Mouse (Mus musculus) heart, adult 2 months (tissue): ENCODE data around the gene Klhl20. TPM values are rescaled to one million over a fixed set of nuclear protein-coding genes. Genes with fewer than 3 reads are reported as not detected.
"Not testable (repeated sequence)": the region's sequence is repeated elsewhere in the genome, so short reads cannot be mapped to it uniquely, and the experiment has no call there.

Source experiments
- DNase-seq, 2 experiments: peaks; one replicate each; pipeline ENCODE4 v3.0.0; 2021
- H3K27ac ChIP-seq: fragments of 200-600 bp; 2 replicates; pipeline ENCODE4 v1.8.1; 2022
- H3K27me3 ChIP-seq: fragments of 200-500 bp; 2 replicates; pipeline ENCODE4 v1.6.1; 2012; ENCODE audit warnings: mild to moderate bottlenecking, low read length, inconsistent platforms, mixed read lengths; ENCODE audit not compliant: control insufficient read depth, insufficient read depth
- H3K36me3 ChIP-seq: fragments of 200-500 bp; 2 replicates; pipeline ENCODE4 v1.6.1; 2012; ENCODE audit warnings: low read length, inconsistent platforms; ENCODE audit not compliant: control insufficient read depth, insufficient read depth
- H3K4me1 ChIP-seq: fragments of 200-500 bp; 2 replicates; pipeline ENCODE4 v1.6.1; 2011; ENCODE audit warnings: low read length; ENCODE audit not compliant: control insufficient read depth, insufficient read depth
- H3K4me3 ChIP-seq: fragments of 200-600 bp; 2 replicates; pipeline ENCODE4 v1.8.1; 2022
- H3K79me2 ChIP-seq: fragments of 200-500 bp; replicated peaks from 2 replicates; pipeline ENCODE4 v1.6.1; 2012; ENCODE audit warnings: mild to moderate bottlenecking, inconsistent platforms, low read length, moderate library complexity, mixed read lengths; ENCODE audit not compliant: control insufficient read depth, insufficient read depth
- H3K9ac ChIP-seq: fragments of 200-500 bp; 2 replicates; pipeline ENCODE4 v1.6.1; 2012; ENCODE audit warnings: low read depth, mild to moderate bottlenecking, control low read depth, inconsistent platforms, low read length, mixed read lengths
- CTCF ChIP-seq: fragments of 200-600 bp; IDR thresholded peaks from 2 replicates; pipeline ENCODE4 v1.8.1; 2022; ENCODE audit warnings: antibody characterized with exemption, mild to moderate bottlenecking, moderate library complexity
- EP300 ChIP-seq: fragments of 200-500 bp; IDR thresholded peaks from 2 replicates; pipeline ENCODE4 v1.6.1; 2011; ENCODE audit warnings: low read depth, low read length, control low read depth; ENCODE audit not compliant: insufficient read depth
- POLR2A ChIP-seq: fragments of 200-500 bp; IDR thresholded peaks from 2 replicates; pipeline ENCODE4 v1.6.1; 2011; ENCODE audit warnings: mild to moderate bottlenecking, low read depth, low read length, control low read depth; ENCODE audit not compliant: insufficient read depth
- WGBS: fragments of 180-500 bp; shearing (Covaris S2); methylation state at CpG from one replicate; pipeline ENCODE4 v1.1.7; 2018; 5-methylcytosine and 5-hydroxymethylcytosine counted together
- intact Hi-C: fragments of 180-260 bp; cut with DNase I; formaldehyde crosslinking; loops from one replicate; pipeline ENCODE4 v1.15.1; 2025
- polyA plus RNA-seq: library from polyadenylated mRNA; depleted of rRNA; stranded (reverse); fragments of >200 nt; gene quantifications from 2 replicates; pipeline ENCODE4 v1.2.3, GENCODE M21; 2012
- total RNA-seq, 2 experiments: library from RNA; stranded (reverse); gene quantifications; 2 replicates each; pipeline ENCODE4 v1.2.3; 2021

Gene Klhl20
- total and polyA plus RNA-seq, 3 experiments = 7.3 to 10.6 (median 10.0) TPM

DNA sequence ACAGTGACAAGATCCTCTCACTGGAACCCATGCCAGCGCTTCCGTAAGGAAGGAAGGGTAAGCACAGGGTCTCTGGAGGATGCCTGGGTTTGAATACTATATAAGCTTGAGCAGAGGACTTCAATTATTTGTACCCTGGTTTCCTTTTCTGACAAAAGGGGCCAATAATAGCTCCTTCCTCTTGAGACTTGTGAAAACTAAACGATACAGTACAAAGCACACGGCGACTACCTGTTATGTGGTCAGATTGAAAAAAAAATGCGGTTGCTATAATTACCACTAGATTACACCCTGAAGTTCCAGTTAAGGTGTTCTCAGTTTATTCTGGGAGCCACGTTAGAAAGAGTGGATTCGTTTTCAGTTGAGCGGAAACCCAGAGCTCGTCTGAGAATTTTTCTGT lies 25.2 kb upstream of the Klhl20 start:
- Histone ChIP-seq H3K79me2 (no peaks in the 10 kb centered on the region), H3K27ac (no peak overlapping the region), H3K4me1 (no peaks in the 10 kb centered on the region), H3K4me3 (no peak overlapping the region), H3K9ac (no peak overlapping the region), H3K36me3 (no peaks in the 10 kb centered on the region), H3K27me3 (no peaks in the 10 kb centered on the region)
- intact Hi-C loops = no loop called here
- WGBS = 71% methylated on average over 10 of the region's 10 CpGs
- TF ChIP-seq EP300 = no peak
- TF ChIP-seq POLR2A = no peak
- no peak for TF ChIP-seq CTCF
- no peak for DNase-seq

DNA sequence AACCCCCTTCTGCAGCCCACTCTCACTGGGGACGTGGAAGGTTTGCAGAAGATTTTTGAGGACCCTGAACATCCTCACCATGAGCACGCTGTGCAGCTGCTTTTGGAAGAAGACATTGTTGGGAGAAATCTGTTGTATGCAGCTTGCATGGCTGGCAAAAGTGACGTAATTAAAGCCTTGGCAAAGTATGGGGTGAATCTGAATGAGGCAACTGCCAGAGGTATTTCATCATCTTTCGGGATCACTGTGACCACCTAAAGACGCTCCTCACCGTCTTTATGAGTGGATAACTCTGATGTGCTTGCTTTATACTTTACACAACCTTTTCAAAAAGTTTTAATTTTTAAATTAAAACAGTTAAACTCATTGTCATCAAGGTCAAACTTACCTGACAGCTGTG lies 19.8 kb upstream of the Klhl20 start:
- DNase-seq = no peak
- Histone ChIP-seq H3K36me3 (no peaks in the 10 kb centered on the region), H3K27ac (no peak overlapping the region), H3K4me3 (no peak overlapping the region), H3K27me3 (no peaks in the 10 kb centered on the region), H3K4me1 (no peaks in the 10 kb centered on the region), H3K9ac (no peak overlapping the region), H3K79me2 (no peaks in the 10 kb centered on the region)
- intact Hi-C loops = no loop called here
- WGBS = 69% methylated on average over 6 of the region's 6 CpGs
- TF ChIP-seq EP300 (no peak), POLR2A (no peak), CTCF (no peak)

DNA sequence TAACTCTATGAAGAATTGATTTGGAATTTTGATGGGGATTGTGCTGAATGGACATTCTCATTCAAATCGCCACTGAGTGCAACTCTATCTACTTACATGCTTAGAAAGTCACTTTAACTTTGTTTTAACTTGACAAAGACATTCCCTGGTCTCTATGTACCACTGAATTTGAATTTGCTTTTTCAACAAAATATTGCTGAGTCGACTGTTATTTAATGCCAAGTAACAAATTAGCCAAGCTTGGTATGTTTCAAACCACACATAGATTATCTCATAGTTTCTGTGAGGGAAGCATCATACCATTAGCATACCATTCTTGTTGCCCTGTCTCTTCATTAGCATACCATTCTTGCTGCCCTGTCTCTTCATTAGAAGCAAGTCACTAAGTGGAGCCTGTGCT lies 16.6 kb upstream of the Klhl20 start:
- intact Hi-C loops = no loop called here
- no peak for DNase-seq
- Histone ChIP-seq H3K27ac (no peak overlapping the region), H3K4me1 (no peaks in the 10 kb centered on the region), H3K79me2 (no peaks in the 10 kb centered on the region), H3K4me3 (no peak overlapping the region), H3K36me3 (no peaks in the 10 kb centered on the region), H3K27me3 (no peaks in the 10 kb centered on the region), H3K9ac (no peak overlapping the region)
- WGBS = 61% methylated on average over 2 of the region's 2 CpGs
- TF ChIP-seq CTCF (no peak), EP300 (no peak), POLR2A (no peak)

DNA sequence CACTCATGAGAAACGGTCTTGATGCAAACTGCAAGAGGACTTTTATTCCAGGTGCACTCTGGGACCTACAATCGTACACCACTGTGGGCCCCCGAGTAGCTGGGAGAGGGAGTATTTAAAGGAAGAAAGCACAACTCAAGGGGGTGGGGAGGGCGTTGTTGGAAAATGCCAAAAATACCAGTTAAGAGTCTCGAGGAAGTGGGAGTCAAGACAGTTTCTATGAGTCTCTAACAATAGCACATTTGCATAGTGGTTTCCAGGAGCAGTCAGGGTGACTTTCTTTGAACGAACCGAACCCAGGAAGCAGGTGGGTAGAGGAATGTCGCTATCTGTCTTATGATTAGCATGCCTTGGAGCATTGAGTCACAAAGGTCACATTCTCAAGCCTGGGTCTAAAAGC lies 14.3 kb upstream of the Klhl20 start:
- H3K79me2 ChIP-seq, H3K36me3 ChIP-seq, H3K4me1 ChIP-seq, H3K27me3 ChIP-seq, H3K9ac ChIP-seq, DNase-seq, H3K27ac ChIP-seq, intact Hi-C loops, H3K4me3 ChIP-seq: not testable (repeated sequence)
- 45% methylated on average over 8 of the region's 8 CpGs for WGBS

DNA sequence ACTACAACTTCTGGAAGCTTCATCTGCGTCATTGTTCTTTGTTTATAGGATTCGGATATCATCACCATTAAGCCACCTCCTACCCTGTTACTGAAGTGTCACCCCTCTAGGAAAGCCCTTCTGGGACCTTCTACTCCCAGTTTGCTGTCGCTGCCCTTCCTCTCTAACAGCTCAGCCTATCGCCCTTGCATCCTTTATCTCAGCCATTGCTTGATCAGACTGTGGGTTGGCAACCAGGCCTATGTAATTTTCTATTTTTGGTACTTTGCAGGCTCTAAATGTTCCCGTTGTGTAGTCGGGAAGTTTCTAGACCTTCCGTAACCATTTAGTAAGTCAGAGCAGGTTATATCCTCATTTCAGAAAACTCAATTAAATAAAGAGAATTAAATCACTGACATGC lies 11.9 kb upstream of the Klhl20 start:
- Histone ChIP-seq H3K27ac (no peak overlapping the region), H3K4me1 (no peaks in the 10 kb centered on the region; the same call in 1 of the 2 replicates), H3K36me3 (no peaks in the 10 kb centered on the region), H3K4me3 (no peak overlapping the region), H3K27me3 (peaks cover 3% of the 10 kb centered on the region; the same call in 1 of the 2 replicates), H3K79me2 (no peaks in the 10 kb centered on the region), H3K9ac (no peak overlapping the region)
- DNase-seq = no peak
- WGBS = 54% methylated on average over 7 of the region's 7 CpGs
- TF ChIP-seq POLR2A (no peak), CTCF (no peak), EP300 (no peak)
- intact Hi-C loops = no loop called here

DNA sequence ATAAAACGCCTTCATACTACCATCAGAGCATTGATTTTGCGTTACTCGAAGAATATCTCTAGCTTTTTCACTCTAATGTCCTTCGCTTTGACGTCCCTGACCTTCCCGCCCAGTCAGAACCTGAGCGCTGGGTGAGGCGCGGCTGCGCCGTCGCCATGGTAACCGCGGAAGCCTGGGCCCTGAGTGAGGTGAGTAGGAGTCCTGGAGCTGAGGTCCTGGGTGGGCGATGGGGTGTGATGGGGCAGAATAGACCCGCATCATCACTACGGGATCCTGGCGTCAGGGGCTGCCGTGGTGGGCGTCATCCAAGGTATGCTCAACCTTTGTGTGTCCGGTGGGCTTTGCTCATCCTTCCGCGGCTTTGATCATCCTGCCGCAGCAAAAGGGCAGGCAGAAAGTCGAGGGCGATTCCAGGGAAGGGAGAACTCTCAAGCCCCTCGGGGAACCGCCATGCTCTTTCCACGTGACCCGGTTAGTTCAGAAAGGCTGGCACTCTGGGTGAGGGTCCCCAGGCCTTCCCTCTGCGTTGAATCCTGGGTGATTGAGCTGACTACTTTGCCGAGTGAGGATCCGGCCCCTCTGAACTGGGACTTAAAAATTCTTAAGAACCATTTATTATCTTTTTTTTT lies 11.3 kb upstream of the Klhl20 start, which contains the start of gene Ankrd45:
Ankrd45 (plus strand) TSS at position 161 of the 629 bp plus-strand sequence.
- Histone ChIP-seq H3K27me3 (peaks cover 3% of the 10 kb centered on the region; the same call in 1 of the 2 replicates), H3K9ac (no peak within 1 kb of the TSS; the same call in 1 of the 2 replicates), H3K79me2 (no peaks in the 10 kb centered on the region), H3K36me3 (no peaks in the 10 kb centered on the region), H3K4me1 (no peaks in the 10 kb centered on the region; the same call in 1 of the 2 replicates), H3K4me3 (peak within 1 kb of the TSS; percentile 26), H3K27ac (no peak within 1 kb of the TSS)
- DNase-seq = peak; percentile 17 to 20
- no peak for TF ChIP-seq CTCF
- no peak for TF ChIP-seq EP300
- TF ChIP-seq POLR2A = no peak
- intact Hi-C loops = no loop called here
- 9% methylated on average over 33 of the region's 33 CpGs for WGBS
